Mouse (Mus musculus): ENCODE measurements around the gene Slc4a1ap. TPM values are rescaled to one million over a fixed set of nuclear protein-coding genes. Genes with fewer than 3 reads are reported as not detected.
"Not testable (repeated sequence)": the region's sequence is repeated elsewhere in the genome, so short reads cannot be mapped to it uniquely, and the experiment has no call there.

The Slc4a1ap gene
- total RNA-seq (2014; fragmentation: Nextera tagmentation) (61.9 and 72.9 TPM in 2 replicates), total RNA-seq (2017) (41.4 and 59.8 TPM in 2 replicates)

DNA sequence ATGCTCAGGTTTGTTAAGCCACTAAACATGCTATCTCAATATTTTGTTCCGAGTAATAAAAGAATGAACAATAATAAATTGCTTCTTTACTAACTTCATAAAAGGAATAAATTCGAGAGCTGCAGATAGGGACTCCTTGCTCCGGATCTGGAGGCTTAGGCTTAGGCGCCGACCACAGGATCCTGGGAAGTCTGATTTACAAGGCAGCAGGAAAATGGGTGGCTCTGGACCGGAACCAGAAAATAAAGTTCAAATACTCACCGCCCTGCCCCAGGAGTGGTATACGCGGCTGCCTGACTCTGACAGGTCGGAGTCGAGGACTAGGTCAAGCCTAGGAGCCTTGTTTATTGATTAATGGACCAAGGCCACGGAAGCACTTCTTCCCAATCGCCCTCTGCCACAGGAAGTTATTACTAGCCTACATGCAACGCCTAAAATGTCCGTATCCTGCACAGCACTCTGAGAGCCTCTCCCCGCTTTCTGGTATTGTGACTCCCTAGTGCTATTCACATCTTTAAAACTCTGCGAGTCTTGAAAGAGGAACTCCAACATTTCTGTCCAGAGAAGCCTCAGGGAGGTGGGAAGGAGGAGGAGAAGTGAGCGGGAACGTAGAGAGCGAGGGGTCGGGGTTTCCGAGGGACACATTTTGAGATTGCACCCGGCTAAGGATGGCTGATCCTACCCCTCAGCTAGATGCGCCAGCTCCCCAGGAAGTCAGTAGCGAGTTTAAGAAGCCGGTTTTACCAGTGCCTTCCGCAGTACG, at the start of gene Slc4a1ap:
Gene Slc4a1ap (plus strand): TSS at position 642 of the 763 bp plus-strand sequence.
- ATAC-seq (replicated peaks; ENCODE audit: low FRiP score, low TSS enrichment, poor library complexity, severe bottlenecking): peak; percentile 81

DNA sequence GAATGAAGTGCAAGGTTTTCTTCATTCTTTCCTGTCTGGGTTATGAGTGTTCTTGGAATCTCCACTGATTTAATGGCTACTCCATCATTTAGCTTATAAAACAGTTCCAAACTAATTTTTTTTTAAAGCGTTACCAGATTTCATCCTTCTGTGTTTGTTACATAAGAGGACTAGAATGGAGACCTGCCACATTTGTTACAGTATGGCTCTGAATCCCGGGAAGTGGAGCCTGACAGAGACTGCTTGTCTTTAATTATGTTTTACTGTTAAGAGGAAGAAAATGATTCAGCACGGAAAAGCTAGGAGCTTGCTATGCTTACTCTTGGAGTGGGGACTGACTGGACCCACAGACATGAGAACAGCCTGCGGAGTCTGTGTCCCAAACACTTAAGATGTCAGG, 46.3 kb upstream of the Slc4a1ap start:
- ATAC-seq (replicated peaks; ENCODE audit: low FRiP score, low TSS enrichment, poor library complexity, severe bottlenecking): no peak

DNA sequence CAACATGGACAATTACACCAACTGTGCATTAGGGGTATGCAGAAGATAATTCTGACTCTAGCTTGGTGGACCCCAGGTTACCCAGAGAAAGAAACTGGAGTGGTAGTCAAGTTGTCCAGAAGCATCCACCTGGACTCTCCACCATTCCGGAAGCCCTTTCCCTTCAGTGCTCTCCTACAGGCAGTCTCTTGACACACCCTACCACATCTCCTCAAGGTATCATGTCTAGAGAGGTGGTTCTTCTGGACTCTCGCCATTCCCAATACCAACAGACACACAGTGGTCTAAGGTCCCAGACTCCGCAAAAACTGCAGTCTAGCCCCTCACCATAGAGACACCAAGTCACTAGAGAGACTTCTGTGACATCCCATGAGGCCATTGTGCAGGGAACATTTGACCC, 41.4 kb upstream of the Slc4a1ap start, which contains the start of gene 4930548H24Rik:
Gene 4930548H24Rik (plus strand): TSS at position 301 of the 400 bp plus-strand sequence.
- no peak for ATAC-seq (replicated peaks; ENCODE audit: low FRiP score, low TSS enrichment, poor library complexity, severe bottlenecking)

DNA sequence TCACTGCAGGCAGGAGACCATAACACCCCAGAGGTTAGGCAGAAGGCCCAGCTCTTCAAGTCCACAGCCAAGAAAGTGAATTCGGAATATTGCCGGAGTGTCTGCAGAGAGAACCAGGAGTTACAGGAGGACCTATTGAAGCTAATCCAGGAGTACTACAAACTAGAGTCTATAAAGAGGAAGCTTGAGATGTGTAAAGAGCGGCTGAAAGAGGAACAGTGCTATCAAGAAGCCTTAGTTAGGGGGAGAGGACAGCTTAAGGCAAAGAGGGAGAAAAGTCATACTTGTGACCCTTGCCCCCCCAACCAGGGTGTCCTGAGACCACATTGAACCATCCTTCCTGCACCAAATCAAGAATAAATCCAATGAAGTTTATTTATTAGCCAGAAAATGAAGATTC, 38.9 kb upstream of the Slc4a1ap start:
- ATAC-seq (replicated peaks; ENCODE audit: low FRiP score, low TSS enrichment, poor library complexity, severe bottlenecking): no peak

DNA sequence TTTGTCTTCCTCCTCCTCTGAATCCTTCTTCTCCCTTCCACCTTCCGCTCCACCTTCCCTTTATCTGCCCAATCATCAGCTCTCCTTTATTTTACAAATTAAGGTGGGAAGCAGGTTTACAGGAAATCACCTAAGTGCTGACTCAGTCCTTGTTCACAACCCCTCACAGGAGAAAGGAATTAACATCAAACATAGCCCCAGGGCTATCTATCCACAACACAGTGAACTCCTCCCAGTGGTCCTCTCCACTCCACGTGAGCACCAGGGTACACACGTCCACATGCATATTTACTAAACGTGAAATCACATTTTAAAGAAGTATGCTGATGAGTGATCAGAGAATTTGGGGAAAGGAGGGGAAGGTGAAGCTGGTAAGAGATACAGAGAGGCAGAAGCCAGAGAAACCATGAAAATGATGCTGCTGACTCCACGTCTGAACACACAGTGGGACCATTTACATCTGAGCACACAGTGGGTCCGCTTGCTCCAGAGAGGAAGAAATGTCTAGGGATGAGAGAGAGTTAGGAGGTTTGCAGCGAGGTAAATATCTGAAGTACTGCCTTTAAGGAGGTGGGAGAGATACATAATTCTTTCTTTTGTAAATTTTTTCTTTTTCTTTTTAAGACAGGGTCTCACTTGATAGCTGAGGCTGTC, 37.6 kb upstream of the Slc4a1ap start:
- ATAC-seq (replicated peaks; ENCODE audit: low FRiP score, low TSS enrichment, poor library complexity, severe bottlenecking): no peak

DNA sequence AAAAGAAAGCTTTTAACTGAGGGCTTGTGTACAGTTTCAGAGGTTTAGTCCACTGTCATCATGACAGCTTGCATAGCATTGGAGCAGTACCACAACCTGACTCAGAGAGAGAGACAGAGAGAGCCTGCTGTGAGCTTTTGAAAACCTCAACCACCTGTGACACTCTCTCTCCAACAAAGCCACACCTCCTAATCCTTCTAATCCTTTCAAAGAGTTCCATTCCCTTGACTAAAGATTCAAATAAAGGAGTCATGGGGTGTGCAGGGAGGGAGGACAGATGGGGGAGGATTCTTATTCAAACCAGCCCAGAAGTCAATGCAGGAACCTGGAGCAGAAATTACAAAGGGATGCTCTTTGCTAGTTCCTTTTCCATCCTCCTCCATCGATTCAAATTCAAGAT, 34.8 kb upstream of the Slc4a1ap start:
- no peak for ATAC-seq (replicated peaks; ENCODE audit: low FRiP score, low TSS enrichment, poor library complexity, severe bottlenecking)

DNA sequence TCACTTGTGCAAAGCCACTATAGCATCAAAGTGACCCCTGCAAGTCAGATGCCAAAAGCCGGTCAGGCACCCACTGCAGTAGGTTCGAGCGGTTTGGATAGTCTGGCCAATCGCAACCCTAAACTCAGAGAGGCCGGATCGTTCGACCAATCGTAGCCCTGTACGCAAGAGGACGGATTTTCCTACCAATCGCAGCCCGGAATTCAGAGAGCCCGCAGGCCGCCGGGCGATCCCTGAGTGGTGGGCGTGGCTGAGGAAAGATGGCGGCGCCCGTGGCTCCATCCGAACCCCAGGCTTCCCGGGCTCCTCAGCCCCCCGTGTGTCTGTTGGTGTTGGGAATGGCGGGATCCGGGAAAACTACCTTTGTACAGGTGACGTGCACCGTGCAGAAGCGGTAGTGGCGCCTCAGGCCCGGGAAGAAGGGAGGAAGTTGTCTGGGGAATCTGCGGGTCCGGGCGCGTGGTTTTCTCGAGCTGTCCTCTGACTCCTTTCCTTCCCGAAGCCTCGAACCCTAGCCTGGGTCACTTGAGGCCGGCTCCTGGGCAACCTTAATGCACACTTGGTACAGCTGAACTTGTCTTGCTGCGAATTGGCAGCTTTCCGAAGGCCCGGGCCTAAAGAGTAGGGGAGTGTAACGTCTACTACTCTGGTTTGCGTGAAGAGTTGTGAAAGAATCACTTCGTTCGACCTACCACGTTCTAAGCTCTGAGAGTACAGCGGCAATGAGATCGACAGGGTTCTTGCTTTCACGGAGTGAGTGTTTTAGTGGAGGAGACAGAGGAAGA, 32.1 kb upstream of the Slc4a1ap start, which contains the start of gene Gpn1:
Gene Gpn1 (plus strand): TSS at position 229 of the 785 bp plus-strand sequence.
- peak; percentile 99 for ATAC-seq (replicated peaks; ENCODE audit: low FRiP score, low TSS enrichment, poor library complexity, severe bottlenecking)

DNA sequence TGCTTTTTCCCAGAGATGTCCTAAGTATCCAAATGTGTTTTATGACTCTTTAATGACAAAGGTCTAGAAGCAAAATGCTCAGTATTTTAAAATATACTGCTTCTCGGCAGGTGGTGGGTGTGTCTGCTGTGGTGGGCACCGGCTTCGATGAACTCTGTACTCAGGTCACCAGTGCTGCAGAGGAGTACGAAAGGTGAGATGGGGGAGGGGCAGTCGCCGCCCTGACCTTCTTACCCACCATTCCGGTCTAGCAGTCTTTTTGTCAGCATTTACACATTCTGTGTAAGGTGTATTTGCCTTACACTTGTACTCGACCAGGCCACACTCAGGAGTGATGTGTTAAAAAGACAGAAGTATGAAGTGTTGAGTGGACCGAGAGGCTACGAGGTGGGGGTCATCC, 22.0 kb upstream of the Slc4a1ap start:
- no peak for ATAC-seq (replicated peaks; ENCODE audit: low FRiP score, low TSS enrichment, poor library complexity, severe bottlenecking)

DNA sequence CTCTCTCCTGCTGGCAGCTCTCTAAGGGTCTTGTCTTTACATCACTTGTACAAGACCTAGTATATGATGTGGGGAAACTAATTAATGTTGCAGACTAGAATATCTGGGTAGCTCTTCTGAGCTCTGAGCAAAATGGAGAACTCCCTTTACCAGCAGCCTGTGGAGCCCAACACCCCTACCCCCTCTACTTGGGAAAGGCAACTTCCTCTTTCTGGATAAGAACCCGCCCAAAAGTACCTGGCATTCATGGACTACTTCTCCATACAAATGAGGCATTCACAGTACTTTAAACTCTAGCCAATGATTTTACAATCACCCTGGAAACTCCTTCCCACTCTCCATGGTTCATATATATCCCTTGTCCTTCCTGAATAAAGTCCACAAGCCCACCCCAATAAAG, 14.3 kb upstream of the Slc4a1ap start:
- ATAC-seq (replicated peaks; ENCODE audit: low FRiP score, low TSS enrichment, poor library complexity, severe bottlenecking): no peak

DNA sequence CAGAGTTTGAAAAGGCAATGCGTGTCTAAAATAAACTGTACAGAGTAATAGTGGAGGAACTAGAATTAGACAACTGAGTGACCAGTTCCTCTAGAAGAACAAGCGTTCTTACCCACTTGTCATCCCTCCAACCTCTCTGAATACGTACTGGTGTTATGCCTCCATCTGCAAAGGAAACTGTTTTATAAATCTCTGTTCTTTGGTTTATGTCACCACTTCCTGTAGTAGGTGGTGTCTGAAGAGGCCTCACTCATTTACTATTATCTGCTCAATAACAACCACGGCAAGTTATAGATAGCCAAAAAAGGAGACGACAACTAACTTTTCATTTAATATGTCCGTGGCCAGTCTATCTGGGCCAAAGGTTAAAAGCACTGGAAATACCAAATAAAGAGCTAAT, 6.2 kb upstream of the Slc4a1ap start:
- no peak for ATAC-seq (replicated peaks; ENCODE audit: low FRiP score, low TSS enrichment, poor library complexity, severe bottlenecking)

DNA sequence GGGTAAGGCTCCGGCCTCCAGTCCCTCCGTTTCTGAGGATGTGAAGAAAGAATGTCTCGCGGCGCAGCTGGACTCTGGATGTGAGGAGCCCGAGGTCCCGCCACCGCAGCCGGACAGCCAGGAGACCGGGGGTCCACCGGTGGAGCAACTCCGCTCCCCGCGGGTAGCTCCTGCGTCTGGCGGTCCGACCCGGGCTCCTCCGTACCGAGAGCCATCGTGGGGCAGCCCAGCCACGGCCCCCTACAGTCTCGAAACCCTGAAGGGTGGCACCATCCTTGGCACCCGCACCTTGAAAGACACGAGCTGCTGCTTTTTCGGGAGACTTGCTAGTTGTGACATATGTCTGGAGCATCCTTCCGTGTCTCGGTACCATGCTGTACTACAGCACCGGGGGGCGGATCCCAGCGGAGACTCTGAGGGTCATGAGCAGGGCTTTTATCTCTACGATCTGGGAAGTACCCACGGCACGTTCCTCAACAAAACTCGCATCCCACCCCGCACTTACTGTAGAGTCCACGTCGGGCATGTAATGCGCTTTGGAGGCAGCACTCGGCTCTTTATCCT, 404 bp downstream of the Slc4a1ap start:
- peak; percentile 24 for ATAC-seq (replicated peaks; ENCODE audit: low FRiP score, low TSS enrichment, poor library complexity, severe bottlenecking)

DNA sequence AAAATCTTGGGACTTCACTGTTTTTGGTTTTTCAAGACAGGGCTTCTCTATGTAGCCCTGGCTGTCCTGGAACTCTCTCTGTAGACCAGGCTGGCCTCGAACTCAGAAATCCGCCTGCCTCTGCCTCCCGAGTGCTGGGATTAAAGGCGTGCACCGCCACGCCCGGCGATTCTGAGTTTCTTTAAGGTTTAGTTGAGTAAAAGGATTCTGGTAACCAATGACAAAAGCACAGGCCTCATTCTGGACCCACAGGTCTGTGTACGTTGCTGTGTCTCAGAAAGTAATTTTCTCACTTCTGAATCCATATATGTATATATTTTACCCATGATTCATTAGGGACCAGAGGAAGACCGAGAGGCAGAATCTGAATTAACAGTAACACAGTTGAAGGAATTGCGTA, 912 bp downstream of the Slc4a1ap start, which contains the start of gene Supt7l:
Gene Supt7l (minus strand): TSS at position 101 of the 400 bp plus-strand sequence.
- not testable (repeated sequence) for ATAC-seq (replicated peaks; ENCODE audit: low FRiP score, low TSS enrichment, poor library complexity, severe bottlenecking)

DNA sequence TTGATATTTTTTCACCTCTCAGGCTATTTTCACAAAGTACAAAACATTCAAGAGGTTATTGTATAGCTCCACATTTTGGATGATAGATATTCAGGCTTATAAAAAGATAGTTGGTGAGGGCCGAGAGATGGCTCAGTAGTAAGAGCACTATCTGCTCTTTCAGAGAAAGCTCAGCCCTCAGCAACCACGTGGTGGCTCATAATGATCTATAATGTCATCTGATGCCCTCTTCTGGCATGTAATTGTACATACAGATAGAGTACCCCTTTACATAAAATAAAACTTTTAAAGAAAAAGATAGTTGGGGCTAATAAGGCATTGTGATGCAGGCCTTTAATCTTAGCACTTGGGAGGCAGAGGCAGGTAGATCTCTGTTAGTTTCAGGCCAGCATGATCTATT, 1.8 kb downstream of the Slc4a1ap start:
- peak; percentile 83 for ATAC-seq (replicated peaks; ENCODE audit: low FRiP score, low TSS enrichment, poor library complexity, severe bottlenecking)

DNA sequence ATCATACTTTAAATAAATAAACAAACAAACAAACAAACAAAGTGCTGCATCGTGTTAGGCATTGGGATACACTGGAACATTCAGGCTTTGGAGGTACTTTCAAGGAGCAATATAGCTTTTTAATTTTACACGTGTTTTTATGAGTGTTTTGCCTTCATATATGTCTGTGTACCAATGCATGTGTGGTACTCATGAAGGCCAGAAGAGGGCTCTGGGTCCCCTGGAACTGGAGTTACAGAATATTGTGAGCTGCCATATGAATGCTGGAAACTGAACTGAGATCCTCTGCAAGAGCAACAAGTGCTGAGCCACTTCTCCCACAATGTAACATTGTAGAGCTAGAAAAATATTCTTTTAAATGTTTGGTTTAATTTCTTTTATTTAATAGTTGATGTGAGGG, 8.4 kb downstream of the Slc4a1ap start:
- ATAC-seq (replicated peaks; ENCODE audit: low FRiP score, low TSS enrichment, poor library complexity, severe bottlenecking): no peak

DNA sequence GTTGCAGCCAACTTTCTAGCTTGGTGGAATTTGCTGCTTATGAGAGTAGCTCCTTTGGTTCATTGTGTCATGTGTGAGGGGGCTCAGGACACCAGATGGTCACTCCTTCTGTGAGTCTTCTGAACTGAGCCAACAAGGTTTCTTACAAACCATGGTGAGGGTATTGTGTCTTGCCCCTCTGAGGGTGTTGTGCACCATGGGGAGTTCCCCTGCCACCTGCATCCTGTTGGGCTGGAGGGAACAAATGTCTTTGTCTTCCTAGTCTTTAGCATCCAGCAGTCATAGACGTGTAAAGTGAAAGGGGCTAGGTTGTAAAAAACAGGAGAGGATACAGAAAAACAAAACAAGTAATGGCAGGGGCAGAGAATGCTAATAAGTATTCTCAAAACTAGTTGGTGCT, 32.6 kb downstream of the Slc4a1ap start:
- ATAC-seq (replicated peaks; ENCODE audit: low FRiP score, low TSS enrichment, poor library complexity, severe bottlenecking): no peak

DNA sequence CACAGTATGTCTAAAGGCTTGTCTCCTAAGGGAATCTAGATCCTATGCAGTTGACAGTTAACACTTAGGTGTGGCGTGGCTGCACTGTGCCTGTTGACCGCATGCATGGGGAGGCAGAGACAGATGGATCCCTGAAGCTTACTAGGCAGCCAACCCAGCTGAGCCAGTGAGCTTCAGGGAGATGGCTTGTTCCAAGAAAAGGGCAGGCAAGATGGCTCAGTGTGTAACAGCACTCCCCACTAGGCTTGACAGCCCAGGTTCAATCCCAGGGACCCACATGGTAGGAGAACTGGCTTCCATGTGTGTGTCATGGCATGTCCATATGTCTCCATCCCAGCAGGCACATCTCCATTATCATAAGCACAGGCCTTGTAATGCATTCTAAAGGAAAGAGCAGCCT, 33.6 kb downstream of the Slc4a1ap start:
- ATAC-seq (replicated peaks; ENCODE audit: low FRiP score, low TSS enrichment, poor library complexity, severe bottlenecking): no peak

DNA sequence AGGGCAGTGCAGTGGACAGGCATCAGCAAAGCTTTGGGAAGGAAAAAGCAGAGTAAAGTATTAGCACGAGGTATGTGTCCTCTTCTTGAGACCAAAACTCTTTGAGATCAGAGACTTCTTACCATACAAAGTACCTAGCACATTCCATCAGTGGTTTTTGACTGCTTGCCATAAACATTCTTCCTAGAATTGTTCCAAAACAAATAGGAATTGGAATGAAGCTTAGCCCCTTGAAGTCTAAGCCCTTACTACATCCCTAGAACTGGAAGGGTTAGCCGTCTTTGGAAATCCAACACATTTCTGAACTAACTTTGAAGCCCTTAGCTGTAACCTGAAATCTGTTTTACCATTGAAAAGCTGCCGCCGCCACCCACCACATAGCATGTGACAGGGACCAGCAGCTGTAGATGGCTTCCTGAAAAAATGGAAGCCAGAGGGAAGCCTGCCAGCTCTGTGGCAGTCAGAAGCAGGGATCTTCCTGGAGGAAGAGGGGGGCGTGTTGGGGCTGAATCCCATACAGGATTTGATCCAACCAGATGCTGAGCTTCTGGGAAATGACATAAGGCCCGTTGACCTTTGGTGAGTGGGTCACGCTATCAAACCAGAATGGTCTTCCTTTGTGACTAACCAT, 35.4 kb downstream of the Slc4a1ap start:
- ATAC-seq (replicated peaks; ENCODE audit: low FRiP score, low TSS enrichment, poor library complexity, severe bottlenecking): no peak

DNA sequence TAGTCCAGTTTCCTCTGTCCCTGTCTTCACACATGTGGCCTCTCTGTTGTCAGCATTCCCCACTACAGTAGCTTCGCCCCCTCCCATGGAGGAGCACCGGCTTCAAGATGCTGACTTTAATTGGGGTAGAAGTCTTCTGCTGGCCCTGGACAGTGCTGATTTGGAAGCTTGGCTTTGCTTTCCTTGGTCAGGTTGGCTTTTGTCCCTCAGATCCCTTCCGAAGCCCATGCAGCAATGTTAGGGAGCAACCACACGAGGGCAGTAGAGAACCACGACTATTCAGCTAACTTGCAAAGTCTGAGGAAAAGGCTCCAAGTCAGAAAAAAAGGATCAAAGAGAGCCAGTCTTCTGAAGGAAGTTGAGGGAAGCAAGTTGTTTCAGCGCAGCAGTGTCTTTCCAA, 36.7 kb downstream of the Slc4a1ap start:
- peak; percentile 62 for ATAC-seq (replicated peaks; ENCODE audit: low FRiP score, low TSS enrichment, poor library complexity, severe bottlenecking)

DNA sequence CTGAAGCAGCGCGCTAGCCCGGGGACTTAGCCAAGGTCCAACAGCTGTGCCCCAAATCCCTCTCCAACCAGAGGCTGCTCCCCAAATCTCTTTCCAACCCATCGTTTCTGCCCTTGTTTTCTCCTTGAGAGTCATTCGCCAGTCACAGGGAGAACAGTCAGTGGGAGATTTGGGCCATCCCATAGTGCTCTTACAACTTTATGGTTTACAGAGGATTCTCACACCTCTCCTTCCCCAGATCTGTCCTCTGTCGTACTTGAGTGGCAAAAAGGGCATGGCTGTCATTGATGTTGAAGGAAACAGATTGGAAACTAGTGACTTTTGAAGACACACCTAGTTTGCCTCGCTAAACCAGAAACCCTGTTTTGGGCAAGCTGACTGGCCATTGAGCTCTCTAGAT, 37.1 kb downstream of the Slc4a1ap start:
- no peak for ATAC-seq (replicated peaks; ENCODE audit: low FRiP score, low TSS enrichment, poor library complexity, severe bottlenecking)
